Mouse (Mus musculus) thymus, postnatal 36 days (tissue): ENCODE results near the gene Spata32.
"Not testable (repeated sequence)": the region's sequence is repeated elsewhere in the genome, so short reads cannot be mapped to it uniquely, and the experiment has no call there.

Source experiments
- DNase-seq, 2 experiments: peaks; one replicate each; pipeline ENCODE4 v3.0.0; 2022; ENCODE audit warnings: mixed read lengths in 2 of 2

Gene Spata32

GRCm38 (mm10) chr11:103246081-103246730 is 28.0 kb upstream of the Spata32 start:
- no peak for DNase-seq

- DNase-seq: no peak
Measured at GRCm38 (mm10) chr11:103244856-103245255, 26.6 kb upstream of the Spata32 start.

DNA sequence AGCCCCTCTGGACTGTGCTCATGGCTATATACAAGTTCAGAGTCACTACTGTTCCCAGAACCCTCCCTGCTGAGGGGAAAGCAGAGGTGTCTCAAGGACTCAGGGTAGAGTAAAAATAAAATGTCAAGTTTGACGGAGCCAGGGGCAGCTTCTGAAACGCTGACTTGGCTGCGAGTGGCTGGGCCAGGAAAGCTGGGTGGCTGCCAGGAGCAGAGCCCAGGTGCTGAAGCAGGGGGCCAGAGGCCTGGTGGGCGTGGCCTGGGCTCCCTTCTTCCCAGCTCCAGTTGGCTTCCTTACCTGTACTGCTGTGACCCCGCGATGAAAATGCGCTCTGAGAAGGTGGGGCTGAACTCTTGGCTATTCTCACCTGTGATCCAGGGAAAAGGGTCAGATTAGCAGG is 22.5 kb upstream of the Spata32 start:
- no peak for DNase-seq

- no peak for DNase-seq
Measured at GRCm38 (mm10) chr11:103237757-103238156, 19.5 kb upstream of the Spata32 start.

- DNase-seq: no peak
Measured at GRCm38 (mm10) chr11:103236903-103237302, 18.7 kb upstream of the Spata32 start.

DNA sequence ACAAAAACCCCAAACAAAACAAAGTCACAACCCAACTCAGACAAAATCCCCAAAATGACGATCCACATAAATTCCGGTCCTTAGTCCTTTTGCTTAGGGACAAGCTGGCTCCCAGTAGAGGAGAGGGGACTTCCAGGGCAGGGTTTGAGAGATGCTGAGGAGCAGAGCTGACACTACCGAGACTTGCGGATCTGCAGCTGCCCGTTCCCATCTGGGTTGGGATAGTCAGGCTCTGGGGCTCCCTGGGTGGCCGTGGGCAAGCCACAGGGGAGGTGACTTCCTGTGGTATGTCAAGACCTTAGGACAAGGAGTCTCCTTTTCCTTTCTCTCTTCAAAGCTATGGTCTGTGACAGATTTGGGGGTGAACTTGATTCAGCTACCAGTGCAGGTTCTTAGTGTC is 18.2 kb upstream of the Spata32 start:
- DNase-seq: no peak

DNA sequence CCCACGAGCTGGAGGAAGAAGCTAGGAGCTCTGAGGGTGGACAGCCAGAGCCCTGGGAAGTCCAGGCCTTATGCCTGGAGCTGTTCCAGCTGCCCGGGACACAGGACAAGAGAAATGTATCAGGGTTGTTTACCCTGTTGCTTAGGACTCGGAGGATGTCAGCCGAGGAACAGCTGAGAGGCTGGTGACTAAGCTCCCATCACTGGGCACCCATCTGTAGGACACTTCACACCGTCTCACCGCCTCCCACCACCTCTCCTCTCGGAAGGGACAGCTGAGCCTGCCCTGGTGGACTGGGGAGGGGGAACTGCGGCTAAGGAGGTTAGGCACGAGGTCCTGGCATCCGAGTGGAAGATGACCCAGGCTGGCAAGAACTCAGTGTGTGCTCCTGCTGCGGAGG is 17.5 kb upstream of the Spata32 start:
- no peak for DNase-seq

DNA sequence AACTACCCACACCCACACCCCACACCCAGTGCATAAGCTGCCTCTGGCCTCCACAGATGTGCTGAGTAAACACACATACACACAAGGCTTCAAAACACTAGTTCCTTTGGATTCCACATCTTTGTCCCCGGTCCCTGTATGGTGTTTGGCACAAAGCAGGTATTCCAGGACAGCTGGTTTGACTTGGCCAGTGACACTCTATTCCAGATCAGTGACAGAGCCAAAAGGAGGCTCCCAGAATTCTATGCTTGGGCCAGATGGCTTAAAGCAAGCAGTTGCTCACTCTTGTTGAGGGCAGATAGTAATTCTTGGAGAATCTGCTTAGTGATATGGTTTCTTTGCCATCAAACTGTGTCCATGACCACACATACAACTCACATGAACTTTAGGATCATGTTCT is 16.2 kb upstream of the Spata32 start:
- DNase-seq: no peak

- peak; percentile 81 to 85 for DNase-seq
Measured at GRCm38 (mm10) chr11:103232966-103233365, 14.7 kb upstream of the Spata32 start.

GRCm38 (mm10) chr11:103231367-103231766 is 13.1 kb upstream of the Spata32 start:
- no peak for DNase-seq

GRCm38 (mm10) chr11:103230626-103231025 is 12.4 kb upstream of the Spata32 start:
- DNase-seq: no peak

GRCm38 (mm10) chr11:103229608-103230007 is 11.4 kb upstream of the Spata32 start:
- no peak for DNase-seq

DNA sequence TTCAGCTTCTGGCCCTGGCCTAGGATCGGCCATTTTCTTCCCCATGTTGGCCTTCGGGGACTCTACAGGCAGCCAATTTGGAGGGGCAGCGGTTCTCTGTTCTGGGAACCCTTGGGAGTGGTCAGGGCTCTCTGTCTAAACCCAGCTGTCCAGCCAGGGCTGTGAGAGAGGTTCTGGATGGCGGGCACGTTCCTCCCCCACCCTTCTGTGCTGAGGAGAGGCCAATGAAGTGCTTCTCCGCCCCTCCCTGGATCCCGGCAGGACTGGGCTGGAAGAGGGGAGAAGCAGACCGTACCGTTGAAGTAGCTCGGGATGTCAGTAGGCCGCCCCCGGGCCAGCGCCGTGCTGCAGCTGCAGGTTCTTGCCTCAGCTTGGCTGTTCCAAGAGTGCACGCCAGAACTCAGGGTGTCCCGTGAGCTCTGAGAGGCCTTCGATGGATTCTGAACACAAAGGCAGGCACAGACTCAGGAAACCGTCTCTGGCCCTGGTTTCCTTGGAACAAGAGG is 5.8 kb upstream of the Spata32 start:
- no peak for DNase-seq

- no peak for DNase-seq
Measured at GRCm38 (mm10) chr11:103223444-103223843, 5.2 kb upstream of the Spata32 start.

GRCm38 (mm10) chr11:103222718-103223117 is 4.5 kb upstream of the Spata32 start:
- not testable (repeated sequence) for DNase-seq

- DNase-seq: no peak
Measured at GRCm38 (mm10) chr11:103221437-103221836, 3.2 kb upstream of the Spata32 start.

- no peak for DNase-seq
Measured at GRCm38 (mm10) chr11:103219995-103220394, 1.8 kb upstream of the Spata32 start.

DNA sequence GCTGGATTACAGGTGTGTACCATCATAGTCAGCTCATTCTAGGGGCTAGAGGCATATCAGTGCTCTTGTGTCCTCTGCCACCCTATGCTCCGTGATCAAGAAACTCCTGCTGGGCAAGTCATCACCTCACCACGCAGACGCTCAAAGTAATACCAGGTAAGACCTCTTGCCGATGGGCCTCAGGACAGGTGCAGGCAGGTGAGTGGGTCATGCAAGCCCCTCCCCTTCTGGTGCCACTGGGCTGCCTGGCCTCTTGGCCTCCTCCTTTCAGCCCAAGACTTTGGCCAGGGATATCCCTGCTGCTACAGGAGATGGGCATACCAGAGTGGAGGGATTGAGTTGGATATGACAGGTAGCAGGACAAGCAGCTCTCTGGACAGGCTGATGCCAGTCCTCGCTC is 1.0 kb upstream of the Spata32 start:
- no peak for DNase-seq

DNA sequence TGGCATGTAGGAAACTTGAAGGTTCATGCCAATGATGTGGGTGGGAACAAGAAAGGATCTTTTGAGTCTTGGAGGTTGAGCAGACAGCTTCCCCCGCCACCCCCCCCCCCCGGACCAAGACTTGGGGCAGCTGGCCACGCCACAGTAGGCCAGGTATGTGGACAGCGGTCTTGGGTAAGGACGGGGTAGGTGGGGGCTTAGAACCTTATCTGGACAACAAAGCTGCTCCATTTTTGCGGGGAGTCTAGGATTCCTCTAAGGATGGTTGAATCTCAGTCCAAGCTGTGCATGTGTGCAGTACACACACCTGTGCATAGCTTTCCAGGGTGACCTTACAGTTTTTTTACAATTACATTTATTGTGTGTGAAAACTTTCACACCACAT is 277 bp upstream of the Spata32 start:
- no peak for DNase-seq

DNA sequence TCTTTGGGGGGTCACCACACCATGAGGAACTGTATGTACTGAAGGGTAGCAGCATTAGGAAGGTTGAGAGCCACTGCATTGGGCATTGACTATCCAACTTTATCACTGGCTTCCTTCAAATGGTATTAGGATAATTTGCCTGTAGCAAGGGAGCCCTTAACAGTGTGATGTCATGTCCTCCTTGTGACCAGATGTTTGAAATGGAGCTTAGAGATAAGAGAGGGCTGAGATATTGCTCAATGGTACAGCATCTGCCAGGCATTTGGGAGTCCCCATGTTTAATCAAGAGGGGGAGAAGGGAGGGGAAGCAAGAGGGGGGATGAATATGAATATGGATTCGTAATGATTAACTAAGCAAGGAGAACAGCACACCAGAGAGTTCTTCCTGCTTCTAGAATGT is 2.9 kb downstream of the Spata32 start:
- DNase-seq: no peak

DNA sequence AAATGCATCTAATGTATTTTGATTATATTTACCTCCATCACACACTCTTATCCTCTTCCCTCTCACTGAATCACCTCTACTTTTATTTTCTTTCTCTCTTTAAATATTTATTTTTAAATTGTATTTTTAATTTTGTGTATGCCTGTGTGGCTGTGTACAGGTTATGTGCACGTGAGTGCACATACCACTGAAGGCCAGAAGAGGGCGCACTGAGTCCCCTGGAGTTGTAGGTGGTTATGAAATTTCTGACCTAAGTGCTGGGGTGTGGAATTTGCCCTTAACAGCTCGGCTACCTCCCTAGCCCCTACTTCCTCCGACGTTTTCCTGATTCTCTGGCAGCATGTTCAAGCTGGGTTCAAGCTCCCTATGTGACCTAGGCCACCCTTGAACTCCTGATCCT is 4.5 kb downstream of the Spata32 start:
- DNase-seq: no peak

- DNase-seq: no peak
Measured at GRCm38 (mm10) chr11:103210291-103210690, 7.9 kb downstream of the Spata32 start.

DNA sequence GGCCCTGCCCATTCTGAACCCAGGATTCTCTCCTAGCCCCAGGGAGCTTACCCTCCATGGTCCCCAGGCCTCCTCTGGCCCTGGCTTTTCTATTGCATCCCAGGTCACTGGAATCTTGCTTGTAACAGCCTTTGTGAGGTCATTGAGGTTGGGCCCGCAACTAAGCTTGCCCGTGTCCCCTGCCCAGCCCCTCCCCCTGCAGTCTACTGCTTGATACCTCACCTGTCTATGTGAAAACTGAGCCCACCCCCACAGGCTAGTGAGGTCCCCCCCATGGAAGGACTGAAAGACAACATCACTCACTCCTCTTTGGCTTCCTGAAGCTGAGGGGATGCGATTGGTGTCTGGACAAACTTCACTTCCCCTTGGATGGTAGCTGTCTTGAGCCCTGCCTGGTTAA is 9.8 kb downstream of the Spata32 start, which contains the start of gene 1700023F06Rik:
Gene 1700023F06Rik, minus strand, starts transcription at position 101 of the 400 bp plus-strand sequence.
- no peak for DNase-seq

DNA sequence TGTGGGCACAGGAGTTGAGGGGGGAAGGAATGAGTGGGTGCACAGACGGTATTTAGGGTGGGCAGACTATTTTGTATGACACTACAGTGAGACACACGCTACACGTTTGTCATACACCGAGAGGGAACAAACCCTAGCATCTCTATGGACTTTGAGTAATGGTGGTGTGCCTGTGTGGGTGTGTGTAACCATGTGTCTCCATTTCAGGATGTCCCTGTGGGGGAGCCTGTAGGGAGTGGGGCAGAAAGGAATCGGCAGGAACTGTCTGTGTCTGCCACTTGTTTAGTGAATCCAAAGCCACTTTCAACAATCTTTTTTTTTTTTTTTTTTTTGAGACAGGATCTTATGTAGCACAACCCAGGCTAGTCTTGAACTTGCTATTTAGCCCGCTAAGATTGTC is 12.0 kb downstream of the Spata32 start:
- no peak for DNase-seq

DNA sequence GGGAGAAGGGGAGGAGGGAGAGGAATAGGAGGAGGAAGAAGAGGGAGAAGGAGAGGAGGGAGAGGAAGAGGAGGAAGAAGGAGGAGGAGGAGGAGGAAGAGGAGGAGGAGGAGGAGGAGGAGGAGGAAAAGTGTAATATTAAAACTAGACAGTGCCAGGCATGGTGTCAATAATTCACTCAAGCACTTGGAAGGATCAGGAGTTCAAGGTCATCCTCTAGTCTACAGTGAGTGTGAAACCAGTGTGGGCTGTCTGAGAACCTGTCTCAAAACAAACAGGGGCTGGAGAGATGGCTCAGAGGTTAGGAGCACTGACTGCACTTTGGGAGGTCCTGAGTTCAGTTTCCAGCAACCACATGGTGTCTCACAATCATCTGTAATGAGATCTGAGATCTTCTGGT is 15.9 kb downstream of the Spata32 start:
- no peak for DNase-seq
